Mouse (Mus musculus) cerebral cortex, adult 2 months (tissue): ENCODE data around the gene Cdh8.

ENCODE experiments used
- WGBS: fragments of 180-500 bp; shearing (Covaris S2); methylation state at CpG from one replicate; pipeline ENCODE4 v1.1.7; 2018; 5-methylcytosine and 5-hydroxymethylcytosine counted together

The Cdh8 gene

GRCm38 (mm10) chr8:99267133-99267532 lies 149.1 kb downstream of the Cdh8 start:
- WGBS = 29% methylated on average over 3 of the region's 3 CpGs

- 28% methylated on average over 4 of the region's 4 CpGs for WGBS
Observed at GRCm38 (mm10) chr8:99234372-99234771, 181.9 kb downstream of the Cdh8 start.

- WGBS = 15% methylated on average over 6 of the region's 6 CpGs
Observed at GRCm38 (mm10) chr8:99223697-99224096, 192.6 kb downstream of the Cdh8 start.

- 66% methylated on average over 7 of the region's 7 CpGs for WGBS
Observed at GRCm38 (mm10) chr8:99205194-99205593, 211.1 kb downstream of the Cdh8 start.

- 68% methylated on average over 2 of the region's 2 CpGs for WGBS
Observed at GRCm38 (mm10) chr8:99190643-99191042, 225.6 kb downstream of the Cdh8 start.

GRCm38 (mm10) chr8:99186879-99187278 lies 229.4 kb downstream of the Cdh8 start:
- 81% methylated on average over 5 of the region's 5 CpGs for WGBS

GRCm38 (mm10) chr8:99166966-99167365 lies 249.3 kb downstream of the Cdh8 start:
- 77% methylated on average over 3 of the region's 3 CpGs for WGBS

- 54% methylated on average over 4 of the region's 4 CpGs for WGBS
Observed at GRCm38 (mm10) chr8:99161633-99162032, 254.6 kb downstream of the Cdh8 start.

- 92% methylated on average over 6 of the region's 6 CpGs for WGBS
Observed at GRCm38 (mm10) chr8:99145436-99145835, 270.8 kb downstream of the Cdh8 start.

- 74% methylated on average over 1 of the region's 1 CpGs for WGBS
Observed at GRCm38 (mm10) chr8:99144761-99145160, 271.5 kb downstream of the Cdh8 start.

GRCm38 (mm10) chr8:99098453-99098852 lies 317.8 kb downstream of the Cdh8 start:
- WGBS = 85% methylated on average over 2 of the region's 2 CpGs

GRCm38 (mm10) chr8:99048664-99049363 lies 367.5 kb downstream of the Cdh8 start:
- WGBS = 71% methylated on average over 8 of the region's 8 CpGs

- WGBS = 59% methylated on average over 2 of the region's 2 CpGs
Observed at GRCm38 (mm10) chr8:99040423-99040822, 375.8 kb downstream of the Cdh8 start.

GRCm38 (mm10) chr8:99031060-99031459 lies 385.2 kb downstream of the Cdh8 start:
- 78% methylated on average over 4 of the region's 4 CpGs for WGBS
